Mouse (Mus musculus): ENCODE results near the gene C130079G13Rik.
"Not testable (repeated sequence)": the region's sequence is repeated elsewhere in the genome, so short reads cannot be mapped to it uniquely, and the experiment has no call there.

The C130079G13Rik gene

GRCm38 (mm10) chr3:59924914-59925313 is at the start of gene C130079G13Rik:
Gene C130079G13Rik (plus strand): TSS chr3:59925214.
- no peak for DNase-seq (ENCODE audit: low read depth, low spot score)

- not testable (repeated sequence) for DNase-seq (ENCODE audit: low read depth, low spot score)
Measured at GRCm38 (mm10) chr3:59877601-59878000, 47.4 kb upstream of the C130079G13Rik start.

GRCm38 (mm10) chr3:59879801-59880554 is 45.0 kb upstream of the C130079G13Rik start:
- not testable (repeated sequence) for DNase-seq (ENCODE audit: low read depth, low spot score)

- DNase-seq (ENCODE audit: low read depth, low spot score): no peak
Measured at GRCm38 (mm10) chr3:59893276-59893675, 31.7 kb upstream of the C130079G13Rik start.

GRCm38 (mm10) chr3:59934621-59935020 is 9.6 kb downstream of the C130079G13Rik start:
- no peak for DNase-seq (ENCODE audit: low read depth, low spot score)

- DNase-seq (ENCODE audit: low read depth, low spot score): no peak
Measured at GRCm38 (mm10) chr3:59947294-59947950, 22.4 kb downstream of the C130079G13Rik start.

- no peak for DNase-seq (ENCODE audit: low read depth, low spot score)
Measured at GRCm38 (mm10) chr3:59970891-59971290, 45.9 kb downstream of the C130079G13Rik start.

- no peak for DNase-seq (ENCODE audit: low read depth, low spot score)
Measured at GRCm38 (mm10) chr3:59974591-59974990, 49.6 kb downstream of the C130079G13Rik start.

Measured in retina, adult 2 months (tissue).